Mouse (Mus musculus): ENCODE data around the gene Srp14. TPM values are rescaled to one million over a fixed set of nuclear protein-coding genes. Genes with fewer than 3 reads are reported as not detected.

The Srp14 gene
- total and polyA plus RNA-seq, 2 experiments from 2014 or later: 180 to 357 TPM

DNA sequence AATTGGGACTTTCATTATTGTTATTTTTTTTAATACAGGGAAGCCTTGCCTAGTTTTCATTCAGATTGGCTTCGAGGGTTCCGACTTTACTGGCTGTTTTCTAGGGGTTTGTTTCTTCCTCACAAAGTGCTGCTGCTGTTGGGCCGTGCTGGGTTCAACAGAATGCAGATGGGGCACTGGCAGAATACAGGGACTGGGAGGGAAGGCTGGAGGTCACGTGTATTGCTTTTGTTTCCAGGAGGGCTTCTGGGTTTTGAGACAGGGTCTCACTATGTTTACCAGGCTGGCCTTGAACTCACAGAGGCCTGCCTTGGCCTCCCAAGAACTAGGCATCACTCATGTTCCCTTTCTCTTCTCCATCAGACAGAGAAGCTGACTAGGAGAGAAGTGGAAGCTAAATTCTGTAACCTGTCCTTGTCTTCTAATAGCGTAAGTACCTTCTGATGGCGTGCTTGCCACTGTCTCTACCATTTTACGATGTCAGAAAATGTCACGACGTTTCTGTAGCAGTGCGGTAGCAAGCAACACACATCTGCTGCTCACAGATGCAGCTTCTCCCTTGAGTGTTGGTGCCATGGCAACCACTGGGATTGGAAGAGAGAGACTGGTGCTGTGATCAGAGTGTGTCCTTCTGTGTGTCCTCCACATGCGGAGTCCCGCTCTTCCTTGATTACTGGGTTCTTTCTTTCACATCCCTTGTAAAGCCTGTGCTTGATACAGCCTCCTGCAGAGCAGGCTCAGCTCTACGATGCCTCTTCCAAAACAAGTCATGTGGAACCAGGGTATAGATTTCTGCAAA lies 21.8 kb downstream of the Srp14 start:
- DNase-seq: peak; percentile 61
- no peak overlapping the region for H3K9ac ChIP-seq
- peaks cover 26% of the 10 kb centered on the region for H3K36me3 ChIP-seq (ENCODE audit: insufficient read depth)
- peak; percentile 92 for ATAC-seq
- 0 out of 2 replicates have a peak, but pooled peaks cover 5% of the 10 kb centered on the region for H3K4me1 ChIP-seq (ENCODE audit: insufficient read depth)
- WGBS: 66% methylated on average over 13 of the region's 13 CpGs
- H3K9me3 ChIP-seq (ENCODE audit: low read length): no peaks in the 10 kb centered on the region
- TF ChIP-seq CTCF (IDR thresholded peaks at IDR 0.05; ENCODE audit: low read depth): no peak
- H3K4me2 ChIP-seq (ENCODE audit: low read depth): no peak overlapping the region
- no peaks in the 10 kb centered on the region for H3K27me3 ChIP-seq (ENCODE audit: insufficient read depth, low read length)
- no peak overlapping the region for H3K4me3 ChIP-seq (ENCODE audit: low read depth, low read length)
- H3K27ac ChIP-seq (ENCODE audit: low read depth, low read length): peak overlapping the region; percentile 52

DNA sequence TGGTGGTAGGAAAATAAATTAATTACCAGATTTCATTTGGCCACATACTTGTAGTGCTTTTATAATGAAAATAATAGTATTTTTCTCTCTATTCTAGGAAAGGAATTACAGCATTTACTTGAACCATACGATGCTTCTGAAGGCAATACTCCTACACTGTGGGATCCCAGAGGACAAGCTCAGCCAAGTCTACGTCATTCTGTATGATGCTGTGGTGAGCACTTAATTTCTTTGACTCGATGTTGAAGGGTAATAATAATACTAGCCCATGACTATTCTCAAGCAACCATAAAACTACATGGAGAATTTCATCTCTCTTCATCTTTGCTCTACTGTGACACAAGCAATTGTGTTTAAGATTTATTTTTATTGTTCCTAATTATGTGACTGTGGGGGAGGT lies 22.5 kb downstream of the Srp14 start:
- Histone ChIP-seq H3K4me2 (ENCODE audit: low read depth) (no peak overlapping the region), H3K27ac (ENCODE audit: low read depth, low read length) (no peak overlapping the region), H3K36me3 (ENCODE audit: insufficient read depth) (peaks cover 22% of the 10 kb centered on the region), H3K27me3 (ENCODE audit: insufficient read depth, low read length) (no peaks in the 10 kb centered on the region), H3K9ac (no peak overlapping the region), H3K4me1 (ENCODE audit: insufficient read depth) (0 out of 2 replicates have a peak, but pooled peaks cover 5% of the 10 kb centered on the region), H3K9me3 (ENCODE audit: low read length) (no peaks in the 10 kb centered on the region), H3K4me3 (ENCODE audit: low read depth, low read length) (no peak overlapping the region)
- TF ChIP-seq CTCF (IDR thresholded peaks at IDR 0.05; ENCODE audit: low read depth): no peak
- no peak for DNase-seq
- no peak for ATAC-seq
- 93% methylated on average over 3 of the region's 3 CpGs for WGBS

DNA sequence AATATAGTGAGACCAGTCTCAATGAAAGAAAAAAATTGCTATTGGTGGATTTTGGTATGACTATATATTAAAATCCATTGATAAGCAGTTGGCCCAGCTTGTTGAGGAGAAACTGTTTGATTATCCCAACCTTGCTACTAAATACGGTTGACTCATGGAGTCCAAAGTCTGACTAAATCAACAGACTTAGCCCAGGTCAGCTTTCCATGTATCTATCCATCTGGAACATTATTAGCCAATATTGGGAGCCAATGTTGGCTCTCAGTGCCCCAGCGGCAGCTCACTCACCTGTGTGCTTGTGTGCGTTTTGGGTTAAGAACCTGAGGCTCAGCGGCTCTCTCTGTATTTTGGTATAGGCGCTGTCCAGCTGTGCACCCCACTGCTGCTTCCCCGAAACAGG lies 28.5 kb downstream of the Srp14 start:
- ATAC-seq: no peak
- no peaks in the 10 kb centered on the region for H3K9me3 ChIP-seq (ENCODE audit: low read length)
- H3K27ac ChIP-seq (ENCODE audit: low read depth, low read length): no peak overlapping the region

DNA sequence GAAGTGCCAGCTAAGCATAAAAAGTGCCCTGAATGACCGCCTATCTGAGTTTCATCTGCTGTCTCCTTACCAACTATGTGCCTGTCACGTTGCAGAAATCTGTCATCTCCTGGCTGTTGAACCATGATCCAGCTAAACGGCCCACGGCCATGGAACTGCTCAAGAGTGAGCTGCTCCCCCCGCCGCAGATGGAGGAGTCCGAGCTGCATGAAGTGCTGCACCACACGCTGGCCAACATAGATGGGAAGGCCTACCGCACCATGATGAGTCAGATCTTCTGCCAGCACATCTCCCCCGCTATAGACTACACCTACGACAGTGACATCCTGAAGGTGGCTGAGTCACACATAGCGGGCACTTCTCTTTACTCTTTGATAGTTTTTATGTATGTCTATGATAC lies 31.3 kb downstream of the Srp14 start:
- DNase-seq (no peak), ATAC-seq (0 out of 2 replicates have a peak, but pooled peaks have one; percentile 14)
- no peaks in the 10 kb centered on the region for H3K27me3 ChIP-seq (ENCODE audit: insufficient read depth, low read length)
- H3K9ac ChIP-seq: no peak overlapping the region
- no peaks in the 10 kb centered on the region for H3K4me1 ChIP-seq (ENCODE audit: insufficient read depth)
- 89% methylated on average over 12 of the region's 12 CpGs for WGBS
- H3K36me3 ChIP-seq (ENCODE audit: insufficient read depth): peaks cover 27% of the 10 kb centered on the region
- no peaks in the 10 kb centered on the region for H3K9me3 ChIP-seq (ENCODE audit: low read length)
- no peak for TF ChIP-seq CTCF (IDR thresholded peaks at IDR 0.05; ENCODE audit: low read depth)
- no peak overlapping the region for H3K4me2 ChIP-seq (ENCODE audit: low read depth)
- no peak overlapping the region for H3K4me3 ChIP-seq (ENCODE audit: low read depth, low read length)
- no peak overlapping the region for H3K27ac ChIP-seq (ENCODE audit: low read depth, low read length)

More for the DNA sequence above, 28.5 kb downstream of the Srp14 start:
- no peak for DNase-seq
- TF ChIP-seq CTCF (IDR thresholded peaks at IDR 0.05; ENCODE audit: low read depth): no peak
- Histone ChIP-seq H3K27me3 (ENCODE audit: insufficient read depth, low read length) (no peaks in the 10 kb centered on the region), H3K4me1 (ENCODE audit: insufficient read depth) (no peaks in the 10 kb centered on the region), H3K36me3 (ENCODE audit: insufficient read depth) (peaks cover 26% of the 10 kb centered on the region), H3K9ac (no peak overlapping the region), H3K4me2 (ENCODE audit: low read depth) (no peak overlapping the region), H3K4me3 (ENCODE audit: low read depth, low read length) (no peak overlapping the region)
- 93% methylated on average over 6 of the region's 6 CpGs for WGBS

- peak; percentile 88 for ATAC-seq
- 12% methylated on average over 13 of the region's 13 CpGs for WGBS
- H3K36me3 ChIP-seq (ENCODE audit: insufficient read depth): peaks cover 27% of the 10 kb centered on the region
- no peak overlapping the region for H3K27ac ChIP-seq (ENCODE audit: low read depth, low read length)
- no peak overlapping the region for H3K9ac ChIP-seq
- H3K4me1 ChIP-seq (ENCODE audit: insufficient read depth): no peaks in the 10 kb centered on the region
- no peak overlapping the region for H3K4me2 ChIP-seq (ENCODE audit: low read depth)
- H3K27me3 ChIP-seq (ENCODE audit: insufficient read depth, low read length): no peaks in the 10 kb centered on the region
- no peak for TF ChIP-seq CTCF (IDR thresholded peaks at IDR 0.05; ENCODE audit: low read depth)
- no peak overlapping the region for H3K4me3 ChIP-seq (ENCODE audit: low read depth, low read length)
- peak; percentile 77 for DNase-seq
- no peaks in the 10 kb centered on the region for H3K9me3 ChIP-seq (ENCODE audit: low read length)
These were observed 33.5 kb downstream of the Srp14 start for GRCm38 (mm10) chr2:118445696-118446674.

- DNase-seq (no peak), ATAC-seq (peak; percentile 23; the same call in 1 of the 2 replicates)
- Histone ChIP-seq H3K9ac (no peak overlapping the region), H3K27ac (ENCODE audit: low read depth, low read length) (0 out of 2 replicates have a peak overlapping the region, but pooled peaks have one; percentile 35), H3K27me3 (ENCODE audit: insufficient read depth, low read length) (no peaks in the 10 kb centered on the region), H3K36me3 (ENCODE audit: insufficient read depth) (peaks cover 19% of the 10 kb centered on the region; the same call in 1 of the 2 replicates), H3K9me3 (ENCODE audit: low read length) (no peaks in the 10 kb centered on the region), H3K4me3 (ENCODE audit: low read depth, low read length) (no peak overlapping the region), H3K4me1 (ENCODE audit: insufficient read depth) (no peaks in the 10 kb centered on the region), H3K4me2 (ENCODE audit: low read depth) (no peak overlapping the region)
- 82% methylated on average over 4 of the region's 4 CpGs for WGBS
- no peak for TF ChIP-seq CTCF (IDR thresholded peaks at IDR 0.05; ENCODE audit: low read depth)
These were observed 36.8 kb downstream of the Srp14 start for GRCm38 (mm10) chr2:118442723-118443122.

Data from forebrain, postnatal 0 days (tissue).